Mouse (Mus musculus) myocyte (in vitro differentiated cells): Measurements from ENCODE around the gene Polr1d. TPM values are rescaled to one million over a fixed set of nuclear protein-coding genes. Genes with fewer than 3 reads are reported as not detected.

Source experiments
- H3K27me3 ChIP-seq: one replicate; pipeline ENCODE4 v1.6.1; 2011; ENCODE audit not compliant: control insufficient read depth, insufficient read depth, insufficient read length
- H3K36me3 ChIP-seq: one replicate; pipeline ENCODE4 v1.6.1; 2011; ENCODE audit not compliant: control insufficient read depth, insufficient read depth
- H3K4me2 ChIP-seq: one replicate; pipeline ENCODE4 v1.6.1; 2011; ENCODE audit warnings: low read depth, control low read depth
- H3K4me3 ChIP-seq: one replicate; pipeline ENCODE4 v1.5.1; 2011; ENCODE audit warnings: mild to moderate bottlenecking, control low read depth, moderate library complexity
- H3K79me2 ChIP-seq: one replicate; pipeline ENCODE4 v1.6.1; 2011; ENCODE audit not compliant: control insufficient read depth, insufficient read depth
- H3ac ChIP-seq: one replicate; pipeline ENCODE4 v1.6.1; 2011; ENCODE audit not compliant: control insufficient read depth, insufficient read length
- CEBPB ChIP-seq: IDR thresholded peaks from 2 replicates; pipeline ENCODE4 v1.6.1; 2011; ENCODE audit warnings: mild to moderate bottlenecking, moderate library complexity; ENCODE audit not compliant: poor library complexity, insufficient read depth, severe bottlenecking
- E2F4 ChIP-seq: IDR thresholded peaks from one replicate; pipeline ENCODE4 v1.6.1; 2011; ENCODE audit warnings: mild to moderate bottlenecking, control low read depth, moderate library complexity; ENCODE audit not compliant: insufficient read depth
- MAX ChIP-seq: IDR thresholded peaks from one replicate; pipeline ENCODE4 v1.6.1; 2011; ENCODE audit warnings: low read depth, mild to moderate bottlenecking, control low read depth
- MYOD1 ChIP-seq, 3 experiments: IDR thresholded peaks; one replicate each; pipeline ENCODE4 v1.6.1; 2011; ENCODE audit warnings: control low read depth in 2 of 3, low read depth in 2 of 3, mild to moderate bottlenecking in 2 of 3, moderate library complexity in 1 of 3; ENCODE audit not compliant: insufficient read length in 2 of 3, control insufficient read depth in 1 of 3
- MYOG ChIP-seq, 3 experiments: IDR thresholded peaks; one replicate each; pipeline ENCODE4 v1.6.1; 2011; ENCODE audit warnings: control low read depth in 2 of 3, low read depth in 2 of 3, mild to moderate bottlenecking in 2 of 3; ENCODE audit not compliant: insufficient read length in 2 of 3, control insufficient read depth in 1 of 3, insufficient read depth in 1 of 3
- POLR2A ChIP-seq: IDR thresholded peaks from one replicate; pipeline ENCODE4 v1.6.1; 2011; ENCODE audit warnings: low read depth, mild to moderate bottlenecking, control low read depth, moderate library complexity; ENCODE audit not compliant: insufficient read length
- POLR2AphosphoS2 ChIP-seq: IDR thresholded peaks from one replicate; pipeline ENCODE4 v1.6.1; 2011; ENCODE audit warnings: low read depth, control low read depth; ENCODE audit not compliant: insufficient read length
- REST ChIP-seq: IDR thresholded peaks from one replicate; pipeline ENCODE4 v1.6.1; 2011; ENCODE audit warnings: mild to moderate bottlenecking, control low read depth, moderate library complexity; ENCODE audit not compliant: insufficient read depth, insufficient read length
- SRF ChIP-seq: IDR thresholded peaks from one replicate; pipeline ENCODE4 v1.6.1; 2011; ENCODE audit warnings: low read depth; ENCODE audit not compliant: control insufficient read depth, insufficient read length
- TCF12 ChIP-seq: IDR thresholded peaks from one replicate; pipeline ENCODE4 v1.6.1; 2011; ENCODE audit warnings: mild to moderate bottlenecking, control low read depth; ENCODE audit not compliant: poor library complexity, insufficient read depth, severe bottlenecking
- TCF3 ChIP-seq: IDR thresholded peaks from one replicate; pipeline ENCODE4 v1.6.1; 2011; ENCODE audit warnings: low read depth, control low read depth; ENCODE audit not compliant: insufficient read length
- USF1 ChIP-seq: IDR thresholded peaks from one replicate; pipeline ENCODE4 v1.6.1; 2011; ENCODE audit warnings: low read depth, mild to moderate bottlenecking, control low read depth, moderate library complexity
- polyA plus RNA-seq: library from polyadenylated mRNA; unstranded; fragments of >200 nt; fragmentation: generic; extraction: Trizol; gene quantifications from one replicate; pipeline ENCODE4 v1.2.1, GENCODE M21; 2012; ENCODE audit warnings: missing spikeins

The Polr1d gene
- polyA plus RNA-seq, 1 experiment: 92.4 TPM

DNA sequence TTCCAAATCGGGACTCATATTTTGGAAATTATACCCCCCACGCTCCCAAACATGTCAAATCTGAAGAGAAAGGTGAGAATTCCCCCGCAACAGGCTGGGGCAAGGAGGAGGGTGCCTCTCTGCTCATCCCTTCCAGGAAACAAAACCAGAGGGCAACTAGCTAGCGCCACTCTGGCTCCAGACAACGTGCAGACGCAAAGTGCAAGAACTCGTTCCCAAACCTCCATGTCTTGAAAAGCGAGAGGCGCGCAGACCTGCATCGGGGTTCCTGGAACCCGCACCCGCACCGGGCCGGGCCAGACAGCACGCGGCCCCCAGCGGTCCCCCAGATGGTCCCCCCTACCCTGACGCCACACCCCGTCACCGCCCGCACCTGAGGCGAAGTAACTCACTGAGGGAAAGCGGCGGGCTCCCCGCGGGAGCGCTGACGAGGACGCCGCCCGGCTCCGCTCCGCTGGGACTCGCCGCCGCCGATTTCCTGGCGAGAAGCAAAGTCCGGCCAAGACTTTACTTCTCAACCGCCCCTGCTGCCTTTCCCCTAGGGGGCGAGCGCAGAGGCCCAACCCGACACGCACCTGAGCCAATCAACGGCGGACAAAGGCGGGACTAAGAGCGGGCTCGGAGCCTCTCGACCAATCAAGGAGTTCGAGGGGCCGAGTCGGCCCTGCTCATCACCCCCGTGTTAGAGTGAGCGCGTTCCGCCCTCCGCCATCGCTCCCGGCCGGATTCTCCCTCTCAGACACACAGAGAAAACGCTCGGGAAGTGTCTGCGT, 638 bp upstream of the Polr1d start, which contains the start of gene Lnx2:
Lnx2 (minus strand) TSS at position 561 of the 773 bp plus-strand sequence.
- H3K36me3 ChIP-seq: peaks cover 15% of the 10 kb centered on the region
- H3K4me2 ChIP-seq: peak within 1 kb of the TSS; percentile 95
- H3K4me3 ChIP-seq: peak within 1 kb of the TSS; percentile 76
- H3K79me2 ChIP-seq: peaks cover 40% of the 10 kb centered on the region
- TF ChIP-seq POLR2A (peak; percentile 56), REST (no peak)
- peak within 1 kb of the TSS; percentile 21 for H3ac ChIP-seq
- no peaks in the 10 kb centered on the region for H3K27me3 ChIP-seq

DNA sequence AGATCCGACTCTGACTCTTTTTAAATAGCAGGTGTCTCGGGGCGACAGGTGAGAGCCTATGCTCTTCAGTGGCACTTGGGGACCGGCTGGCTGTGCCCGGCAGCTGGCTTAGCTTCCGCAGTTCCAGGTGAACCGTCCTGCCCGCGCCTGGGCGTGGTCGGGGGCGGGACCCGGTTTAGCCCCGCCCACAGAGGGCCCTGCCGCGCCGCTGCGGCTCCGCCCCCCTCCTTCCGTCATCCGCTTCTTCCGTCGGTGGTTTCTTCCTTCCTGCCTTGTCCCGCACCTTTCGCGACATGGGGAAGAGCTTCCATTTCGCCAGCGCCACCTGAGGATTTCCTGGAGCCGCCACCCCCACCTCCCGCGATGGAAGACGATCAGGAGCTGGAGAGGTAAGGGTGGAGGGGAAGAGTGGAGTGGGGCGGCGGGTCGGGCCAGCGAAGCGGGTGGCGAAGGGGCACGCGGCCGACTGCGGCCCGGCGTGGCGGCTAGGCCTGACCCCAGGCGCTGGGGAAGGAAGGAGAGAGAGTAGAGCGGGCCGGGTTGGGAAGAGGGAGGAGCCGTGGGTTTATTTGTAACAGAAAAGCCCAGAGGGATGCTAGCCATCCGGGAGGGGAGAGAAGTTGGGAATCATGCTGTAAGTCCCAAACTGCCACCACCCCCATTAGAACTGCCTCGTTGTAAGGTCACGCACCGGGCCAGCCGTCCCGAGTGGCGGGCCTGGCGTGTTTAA, 620 bp downstream of the Polr1d start:
- H3K36me3 ChIP-seq: peaks cover 15% of the 10 kb centered on the region
- peak overlapping the region; percentile 76 for H3K4me3 ChIP-seq
- TF ChIP-seq TCF12 (no peak), MAX (no peak), POLR2AphosphoS2 (peak; percentile 29), POLR2A (peak; percentile 71), REST (no peak), MYOG (IDR thresholded peaks at IDR 0.05; ENCODE audit: control insufficient read depth in 1 of 3, insufficient read depth in 1 of 3, insufficient read length in 2 of 3, low read depth in 2 of 3) (peak in 2 of 3 experiments; percentile 37 to 73), MYOD1 (IDR thresholded peaks at IDR 0.05; ENCODE audit: control insufficient read depth in 1 of 3, insufficient read length in 2 of 3, low read depth in 2 of 3) (peak in 1 of 3 experiments; percentile 66)
- H3ac ChIP-seq: peak overlapping the region; percentile 21
- H3K4me2 ChIP-seq: peak overlapping the region; percentile 92
- peaks cover 40% of the 10 kb centered on the region for H3K79me2 ChIP-seq
- no peaks in the 10 kb centered on the region for H3K27me3 ChIP-seq

DNA sequence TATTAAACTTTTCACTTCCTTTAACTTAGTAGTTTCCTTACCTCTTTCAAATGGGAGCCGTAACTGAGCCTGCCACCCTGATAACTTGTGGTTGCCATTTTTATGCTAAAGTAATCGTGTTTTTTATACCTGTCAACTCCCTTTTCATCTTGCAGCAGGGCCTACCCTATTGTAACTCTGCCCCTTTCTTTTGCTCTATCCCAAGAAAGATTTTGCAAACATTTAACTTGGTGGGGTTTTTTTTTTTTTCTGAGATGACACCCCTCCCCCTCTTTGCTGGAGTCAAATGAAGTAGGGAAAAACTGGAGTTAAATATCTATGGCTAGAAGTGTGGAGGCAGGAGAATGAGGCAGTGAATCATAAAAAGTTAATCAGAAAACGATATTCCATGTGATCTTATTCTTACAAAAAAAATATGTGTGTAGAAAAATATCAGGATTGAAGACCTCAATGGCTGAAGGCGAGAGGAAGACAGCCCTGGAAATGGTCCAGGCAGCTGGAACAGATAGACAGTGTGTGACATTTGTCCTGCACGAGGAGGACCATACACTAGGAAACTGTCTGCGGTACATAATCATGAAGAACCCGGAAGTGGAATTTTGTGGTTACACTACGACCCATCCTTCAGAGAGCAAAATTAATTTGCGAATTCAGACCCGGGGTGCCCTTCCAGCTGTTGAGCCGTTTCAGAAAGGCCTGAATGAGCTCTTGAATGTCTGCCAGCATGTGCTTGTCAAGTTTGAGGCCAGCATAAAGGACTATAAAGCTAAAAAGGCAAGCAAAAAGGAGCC, 1.5 kb downstream of the Polr1d start:
- peak overlapping the region; percentile 76 for H3K4me3 ChIP-seq
- peak overlapping the region; percentile 21 for H3ac ChIP-seq
- peaks cover 15% of the 10 kb centered on the region for H3K36me3 ChIP-seq
- TF ChIP-seq SRF (no peak), USF1 (no peak)
- no peaks in the 10 kb centered on the region for H3K27me3 ChIP-seq
- H3K4me2 ChIP-seq: peak overlapping the region; percentile 92
- peaks cover 37% of the 10 kb centered on the region for H3K79me2 ChIP-seq

DNA sequence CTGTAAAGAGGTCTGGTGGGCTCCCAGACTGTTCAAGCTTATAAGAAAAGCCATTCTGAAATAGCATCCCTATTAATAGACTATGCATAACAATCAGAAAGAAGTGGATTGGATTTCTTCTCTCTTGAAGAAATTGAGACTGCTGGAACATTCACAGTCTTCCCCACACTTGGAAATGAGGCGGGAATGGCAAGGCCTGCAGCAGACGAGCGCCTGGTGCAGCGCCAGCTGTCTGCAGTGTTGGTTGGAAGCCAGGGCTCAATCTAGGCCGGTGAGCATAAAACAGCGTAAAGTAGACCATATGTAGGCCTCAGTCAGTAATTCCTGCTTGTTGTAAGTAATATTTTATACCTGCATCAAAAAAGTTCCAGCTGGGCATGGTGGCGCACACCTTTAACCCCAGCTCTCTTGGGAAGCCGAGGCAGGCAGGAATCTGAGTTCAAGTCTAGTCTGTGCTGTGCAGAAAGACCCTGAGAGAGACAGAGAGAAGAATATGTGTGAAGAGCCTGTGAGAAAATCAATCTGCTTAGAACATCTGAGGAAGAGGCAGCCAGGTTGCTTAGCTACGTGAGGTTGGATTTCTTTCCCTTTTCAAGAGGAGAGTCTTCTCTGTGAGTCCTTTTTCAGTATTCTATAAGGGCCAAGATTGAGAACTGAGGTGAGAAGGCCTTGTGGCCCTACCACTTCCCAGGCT, 8.5 kb downstream of the Polr1d start:
- no peak overlapping the region for H3K4me3 ChIP-seq
- H3K36me3 ChIP-seq: peaks cover 4% of the 10 kb centered on the region
- H3ac ChIP-seq: no peak overlapping the region
- H3K27me3 ChIP-seq: no peaks in the 10 kb centered on the region
- no peak overlapping the region for H3K4me2 ChIP-seq
- no peak for TF ChIP-seq POLR2AphosphoS2
- TF ChIP-seq MYOG (IDR thresholded peaks at IDR 0.05; ENCODE audit: control insufficient read depth in 1 of 3, insufficient read depth in 1 of 3, insufficient read length in 2 of 3, low read depth in 2 of 3): peak; percentile 48 to 87 (median 70)
- peak; percentile 32 for TF ChIP-seq TCF12
- TF ChIP-seq MYOD1 (IDR thresholded peaks at IDR 0.05; ENCODE audit: control insufficient read depth in 1 of 3, insufficient read length in 2 of 3, low read depth in 2 of 3): peak in 2 of 3 experiments; percentile 64 to 77
- peaks cover 17% of the 10 kb centered on the region for H3K79me2 ChIP-seq

DNA sequence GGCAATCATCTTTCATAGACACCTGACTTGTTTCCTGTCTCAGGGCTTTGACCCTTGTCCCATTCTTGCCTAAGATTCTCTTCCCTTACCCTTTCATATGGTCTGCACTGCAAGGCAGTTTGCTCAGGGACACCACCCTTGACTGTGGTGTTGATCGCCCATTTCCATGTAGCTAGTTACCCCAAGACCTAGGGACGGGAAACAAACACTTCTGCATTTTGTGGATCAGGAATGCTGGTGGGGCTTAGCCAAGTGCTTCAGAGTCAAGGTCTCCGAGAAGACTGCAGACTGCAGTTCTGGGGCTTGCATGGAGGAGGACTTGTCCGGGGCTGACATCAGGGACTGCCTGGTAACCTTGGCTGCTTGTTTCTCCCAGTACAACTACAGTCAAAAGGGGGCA, 10.0 kb downstream of the Polr1d start:
- TF ChIP-seq MYOG (IDR thresholded peaks at IDR 0.05; ENCODE audit: control insufficient read depth in 1 of 3, insufficient read depth in 1 of 3, insufficient read length in 2 of 3, low read depth in 2 of 3) (no peak), CEBPB (no peak), USF1 (no peak), TCF12 (no peak), MAX (no peak), REST (no peak), POLR2A (no peak), MYOD1 (IDR thresholded peaks at IDR 0.05; ENCODE audit: control insufficient read depth in 1 of 3, insufficient read length in 2 of 3, low read depth in 2 of 3) (no peak), SRF (no peak), E2F4 (no peak), TCF3 (no peak), POLR2AphosphoS2 (no peak)
- Histone ChIP-seq H3K27me3 (no peaks in the 10 kb centered on the region), H3K79me2 (peaks cover 13% of the 10 kb centered on the region), H3K4me3 (no peak overlapping the region), H3K4me2 (no peak overlapping the region), H3K36me3 (no peaks in the 10 kb centered on the region), H3ac (no peak overlapping the region)
